18 mouse cellular contexts compared by ENCODE assay signal in the genomic region with DNA sequence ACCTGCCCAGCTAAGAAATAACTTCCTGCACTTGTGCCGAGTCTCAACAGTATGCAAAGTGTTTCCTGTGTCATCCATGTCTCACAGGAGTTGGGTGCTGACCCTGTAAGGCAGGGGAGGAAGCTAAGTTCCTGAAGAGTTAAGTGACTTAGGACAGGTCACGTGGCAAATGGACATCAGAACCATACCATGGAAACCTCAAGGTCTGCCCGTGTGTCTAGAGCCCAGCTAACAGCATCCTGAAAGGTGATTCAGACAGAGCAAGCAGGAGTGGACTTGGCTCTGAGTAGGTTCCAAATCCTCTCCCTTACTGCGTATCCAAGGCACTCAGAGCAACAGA.
DNase-seq lines count a peak whose midpoint lies in the region; ATAC-seq and TF ChIP-seq lines count a peak whose summit lies in the region.
"Had no signal": no experiment of that assay in that cellular context is flagged by ENCODE, and none has a peak within 500 bp of the region (broad histone marks: within the 10 kb centered on the region; RNA-seq: fewer than 3 reads in every experiment).

No protein-coding gene starts in this region.

- no peak for TF ChIP-seq CTCF in gastrocnemius, adult 2 months (IDR thresholded peaks at IDR 0.05)
- TF ChIP-seq CTCF in liver, postnatal 0 days (IDR thresholded peaks at IDR 0.05; ENCODE audit: low read depth) = no peak

- H3K9ac ChIP-seq in liver, postnatal 0 days (replicated peaks) = no peak overlapping the region
- H3K9ac ChIP-seq in liver, embryonic 11.5 days (ENCODE audit: low read depth, low read length) = no peak overlapping the region
- H3K9ac ChIP-seq: embryonic facial prominence, embryonic 13.5 days; forebrain, embryonic 12.5 days; forebrain, embryonic 15.5 days; hindbrain, embryonic 12.5 days; hindbrain, embryonic 15.5 days had no signal

- DNase-seq in gastrocnemius, adult 2 months = no peak
- DNase-seq in gastrocnemius, postnatal 10 days = no peak
- no peak for DNase-seq in liver, postnatal 0 days
- no peak for DNase-seq in liver, embryonic 11.5 days (ENCODE audit: low spot score)
- no peak for DNase-seq in adrenal gland, postnatal 25 days
- DNase-seq: cerebellum, adult 11-12 months; cerebellum, adult 8-10 months; cerebellum, postnatal 10 days; cerebellum, postnatal 36 days had no signal

- no peaks in the 10 kb centered on the region for H3K4me1 ChIP-seq in liver, postnatal 0 days (ENCODE audit: insufficient read depth)
- 0 out of 2 replicates have a peak, but pooled peaks cover 2% of the 10 kb centered on the region for H3K4me1 ChIP-seq in liver, embryonic 11.5 days (replicated peaks; ENCODE audit: control insufficient read depth, insufficient read depth, low read length)
- H3K4me1 ChIP-seq: embryonic facial prominence, embryonic 13.5 days; forebrain, embryonic 12.5 days; forebrain, embryonic 15.5 days; hindbrain, embryonic 15.5 days had no signal

- 0 out of 2 replicates have a peak, but pooled peaks have one; percentile 2 for TF ChIP-seq EP300 in liver, postnatal 0 days (IDR thresholded peaks at IDR 0.05; ENCODE audit: low read depth)

- intact Hi-C loops in gastrocnemius, adult 2 months (cut with DNase I) = no loop called here

- 46% methylated on average over 4 of the region's 4 CpGs for WGBS in liver, postnatal 0 days (ENCODE audit: insufficient replicate concordance)
- WGBS in liver, embryonic 11.5 days = 61% methylated on average over 4 of the region's 4 CpGs

- no peak overlapping the region for H3K4me3 ChIP-seq in gastrocnemius, adult 2 months
- no peak overlapping the region for H3K4me3 ChIP-seq in liver, postnatal 0 days (ENCODE audit: low read depth, low read length)
- H3K4me3 ChIP-seq in liver, embryonic 11.5 days (ENCODE audit: low read depth, low read length) = no peak overlapping the region
- H3K4me3 ChIP-seq: embryonic facial prominence, embryonic 10.5 days; embryonic facial prominence, embryonic 13.5 days; erythroblast, embryonic 14.5 days; forebrain, embryonic 12.5 days; forebrain, embryonic 15.5 days; hindbrain, embryonic 12.5 days; hindbrain, embryonic 15.5 days had no signal

- no peaks in the 10 kb centered on the region for H3K36me3 ChIP-seq in liver, postnatal 0 days (replicated peaks; ENCODE audit: insufficient read depth, low read length)
- H3K36me3 ChIP-seq in liver, embryonic 11.5 days (ENCODE audit: control insufficient read depth, insufficient read depth, low read length) = no peaks in the 10 kb centered on the region
- H3K36me3 ChIP-seq: embryonic facial prominence, embryonic 10.5 days; embryonic facial prominence, embryonic 13.5 days; forebrain, embryonic 12.5 days; forebrain, embryonic 15.5 days; hindbrain, embryonic 12.5 days; hindbrain, embryonic 15.5 days had no signal

- H3K27ac ChIP-seq in gastrocnemius, adult 2 months = peak overlapping the region; percentile 70
- no peak overlapping the region for H3K27ac ChIP-seq in liver, postnatal 0 days (ENCODE audit: low read depth)
- H3K27ac ChIP-seq in liver, embryonic 11.5 days (ENCODE audit: low read depth, low read length) = no peak overlapping the region
- H3K27ac ChIP-seq: embryonic facial prominence, embryonic 13.5 days; forebrain, embryonic 12.5 days; forebrain, embryonic 15.5 days; hindbrain, embryonic 12.5 days; hindbrain, embryonic 15.5 days had no signal

- H3K9me3 ChIP-seq in liver, postnatal 0 days (ENCODE audit: low read length) = no peaks in the 10 kb centered on the region
- H3K9me3 ChIP-seq in liver, embryonic 11.5 days (ENCODE audit: control insufficient read depth, low read length) = no peaks in the 10 kb centered on the region
- H3K9me3 ChIP-seq: embryonic facial prominence, embryonic 10.5 days; embryonic facial prominence, embryonic 13.5 days; forebrain, embryonic 12.5 days; forebrain, embryonic 15.5 days; hindbrain, embryonic 12.5 days; hindbrain, embryonic 15.5 days had no signal

- ATAC-seq in liver, postnatal 0 days = no peak
- no peak for ATAC-seq in liver, embryonic 11.5 days (replicated peaks; ENCODE audit: low FRiP score)
- ATAC-seq in monocyte, adult 5-6 weeks (replicated peaks; ENCODE audit: insufficient number of reproducible peaks, low FRiP score, low TSS enrichment, poor library complexity, severe bottlenecking) = peak; percentile 1; the same call in 1 of the 2 replicates
- ATAC-seq: forebrain, embryonic 15.5 days had no signal

- H3K27me3 ChIP-seq in liver, postnatal 0 days (ENCODE audit: insufficient read depth, low read length) = no peaks in the 10 kb centered on the region
- no peaks in the 10 kb centered on the region for H3K27me3 ChIP-seq in liver, embryonic 11.5 days (replicated peaks; ENCODE audit: control insufficient read depth, insufficient read depth, low read length)
- H3K27me3 ChIP-seq: embryonic facial prominence, embryonic 13.5 days; forebrain, embryonic 12.5 days; forebrain, embryonic 15.5 days; hindbrain, embryonic 12.5 days; hindbrain, embryonic 15.5 days had no signal

- H3K4me2 ChIP-seq in liver, postnatal 0 days (ENCODE audit: low read depth, low read length) = no peak overlapping the region
- H3K4me2 ChIP-seq in liver, embryonic 11.5 days = no peak overlapping the region
- H3K4me2 ChIP-seq: embryonic facial prominence, embryonic 13.5 days; forebrain, embryonic 12.5 days; forebrain, embryonic 15.5 days; heart, embryonic 11.5 days; hindbrain, embryonic 12.5 days; hindbrain, embryonic 15.5 days had no signal
